Comparison of ENCODE assay signal across 23 mouse cellular contexts in the genomic region with DNA sequence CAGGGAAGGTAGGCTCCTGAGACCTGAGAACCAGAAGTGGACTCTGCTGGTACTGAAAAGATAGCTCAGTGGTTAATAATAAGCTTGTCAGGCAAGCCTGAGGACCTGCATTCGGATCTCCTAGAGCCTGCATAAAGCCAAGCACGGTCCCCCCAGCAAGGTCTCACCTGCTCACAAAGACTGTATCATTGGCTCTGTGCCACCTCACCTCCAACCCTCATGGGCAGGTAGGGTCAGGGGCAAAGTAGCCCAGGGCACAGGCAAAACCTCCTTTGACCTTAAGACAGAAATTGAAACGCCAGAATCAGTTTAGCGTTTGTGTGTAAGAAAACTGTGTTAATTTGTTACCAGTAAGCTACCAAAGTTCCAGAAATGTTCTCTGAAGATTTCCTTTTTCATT.
DNase-seq lines count a peak whose midpoint lies in the region; ATAC-seq lines count a peak whose summit lies in the region.
"Had no signal": no experiment of that assay in that cellular context is flagged by ENCODE, and none has a peak within 500 bp of the region (broad histone marks: within the 10 kb centered on the region; RNA-seq: fewer than 3 reads in every experiment).

No protein-coding gene starts in this region.

- no peak overlapping the region for H3K4me2 ChIP-seq in kidney, embryonic 14.5 days (replicated peaks; ENCODE audit: low read depth, low read length)
- H3K4me2 ChIP-seq: embryonic facial prominence, embryonic 15.5 days; heart, embryonic 13.5 days; hindbrain, embryonic 12.5 days had no signal

- no peaks in the 10 kb centered on the region for H3K9me3 ChIP-seq in kidney, embryonic 14.5 days (ENCODE audit: control insufficient read depth, low read length)
- H3K9me3 ChIP-seq in limb, embryonic 10.5 days (replicated peaks), result no peaks in the 10 kb centered on the region
- H3K9me3 ChIP-seq: embryonic facial prominence, embryonic 15.5 days; forebrain, embryonic 10.5 days; heart, embryonic 13.5 days; hindbrain, embryonic 12.5 days had no signal

- H3K36me3 ChIP-seq in kidney, embryonic 14.5 days (ENCODE audit: control insufficient read depth, insufficient read depth, low read length), result no peaks in the 10 kb centered on the region
- no peaks in the 10 kb centered on the region for H3K36me3 ChIP-seq in limb, embryonic 10.5 days
- H3K36me3 ChIP-seq: embryonic facial prominence, embryonic 15.5 days; forebrain, embryonic 10.5 days; heart, embryonic 13.5 days; hindbrain, embryonic 12.5 days had no signal

- H3K27ac ChIP-seq in kidney, embryonic 14.5 days (ENCODE audit: low read depth, low read length), result no peak overlapping the region
- H3K27ac ChIP-seq in limb, embryonic 10.5 days, result no peak overlapping the region
- H3K27ac ChIP-seq: embryonic facial prominence, embryonic 15.5 days; forebrain, embryonic 10.5 days; heart, embryonic 13.5 days; hindbrain, embryonic 12.5 days had no signal

- no peak overlapping the region for H3K9ac ChIP-seq in kidney, embryonic 14.5 days (ENCODE audit: low read depth, low read length)
- H3K9ac ChIP-seq: embryonic facial prominence, embryonic 15.5 days; heart, embryonic 13.5 days; hindbrain, embryonic 12.5 days had no signal

- WGBS in kidney, embryonic 14.5 days, result 80% methylated on average over 4 of the region's 4 CpGs
- WGBS in limb, embryonic 10.5 days, result 92% methylated on average over 4 of the region's 4 CpGs

- H3K4me1 ChIP-seq in kidney, embryonic 14.5 days (ENCODE audit: control insufficient read depth, insufficient read depth, low read length), result no peaks in the 10 kb centered on the region
- no peaks in the 10 kb centered on the region for H3K4me1 ChIP-seq in limb, embryonic 10.5 days
- H3K4me1 ChIP-seq: embryonic facial prominence, embryonic 15.5 days; forebrain, embryonic 10.5 days; heart, embryonic 13.5 days; hindbrain, embryonic 12.5 days had no signal

- no peaks in the 10 kb centered on the region for H3K27me3 ChIP-seq in kidney, embryonic 14.5 days (ENCODE audit: control insufficient read depth, insufficient read depth, low read length)
- no peaks in the 10 kb centered on the region for H3K27me3 ChIP-seq in limb, embryonic 10.5 days (ENCODE audit: low read depth, poor library complexity, severe bottlenecking)
- H3K27me3 ChIP-seq: embryonic facial prominence, embryonic 15.5 days; heart, embryonic 13.5 days; hindbrain, embryonic 12.5 days; Patski had no signal

- no peak for ATAC-seq in kidney, embryonic 14.5 days (ENCODE audit: low FRiP score, low TSS enrichment)
- ATAC-seq: forebrain, embryonic 14.5 days; Patski had no signal

- DNase-seq in kidney, adult 18-20 months, result peak; percentile 57
- DNase-seq in kidney, adult 8-10 months, result peak; percentile 66 to 72
- DNase-seq in kidney, postnatal 14 days, result peak; percentile 59
- DNase-seq in yolk sac, embryonic 10.5 days (ENCODE audit: low spot score), result peak; percentile 27
- no peak for DNase-seq in cerebellum, adult 11 months
- no peak for DNase-seq in testis, postnatal 10 days (ENCODE audit: low spot score)
- no peak for DNase-seq in limb, embryonic 10.5 days (ENCODE audit: low spot score)
- DNase-seq: adrenal gland, adult 2 months; adrenal gland, postnatal 36 days; cerebellum, adult 8-10 months; cerebellum, postnatal 14 days; embryo, embryonic 11 days; gastrocnemius, postnatal 36 days; heart, adult 11 months; heart, postnatal 4 days had no signal

- no peak overlapping the region for H3K4me3 ChIP-seq in kidney, embryonic 14.5 days (ENCODE audit: low read length)
- no peak overlapping the region for H3K4me3 ChIP-seq in limb, embryonic 10.5 days
- H3K4me3 ChIP-seq: embryonic facial prominence, embryonic 15.5 days; erythroblast, embryonic 14.5 days; forebrain, embryonic 10.5 days; heart, embryonic 13.5 days; hindbrain, embryonic 12.5 days had no signal

Comparison
In these comparisons a context has a peak if more than half of its experiments do, and no peak if none do; other contexts are left out.
1. DNase-seq: peak in kidney, adult 18-20 months (single experiment), kidney, adult 8-10 months (2 of 2), kidney, postnatal 14 days (single experiment) and yolk sac, embryonic 10.5 days (single experiment); none in cerebellum, adult 11 months (single experiment), testis, postnatal 10 days (single experiment) and limb, embryonic 10.5 days (single experiment).